Mouse (Mus musculus) lung, adult 18-20 months (tissue): ENCODE measurements around the gene Slc16a13.
A peak's percentile ranks its signal among the peaks of the same experiment; 100 is the strongest.

ENCODE experiments used
- DNase-seq, 2 experiments: peaks; one replicate each; pipeline ENCODE4 v3.0.0; 2022; ENCODE audit warnings: mixed read lengths in 2 of 2

The Slc16a13 gene

GRCm38 (mm10) chr11:70230239-70230727 lies 9.4 kb upstream of the Slc16a13 start:
- peak; percentile 82 to 87 for DNase-seq

- DNase-seq = peak in 1 of 2 experiments; percentile 52
Measured at GRCm38 (mm10) chr11:70229260-70230010, 8.6 kb upstream of the Slc16a13 start, which contains the start of gene Bcl6b. Gene Bcl6b, minus strand, starts transcription at chr11:70229798.

GRCm38 (mm10) chr11:70228828-70229227 lies 8.0 kb upstream of the Slc16a13 start:
- DNase-seq = peak; percentile 90 to 95

- no peak for DNase-seq
Measured at GRCm38 (mm10) chr11:70227661-70228245, 6.9 kb upstream of the Slc16a13 start.

GRCm38 (mm10) chr11:70227126-70227525 lies 6.3 kb upstream of the Slc16a13 start:
- DNase-seq = no peak

- peak; percentile 66 to 72 for DNase-seq
Measured at GRCm38 (mm10) chr11:70226602-70226890, 5.7 kb upstream of the Slc16a13 start.

GRCm38 (mm10) chr11:70225798-70226601 lies 5.1 kb upstream of the Slc16a13 start:
- DNase-seq = no peak

- peak; percentile 65 to 77 for DNase-seq
Measured at GRCm38 (mm10) chr11:70223724-70224123, 2.9 kb upstream of the Slc16a13 start.

- peak in 1 of 2 experiments; percentile 26 for DNase-seq
Measured at GRCm38 (mm10) chr11:70221603-70222500, 988 bp upstream of the Slc16a13 start.

GRCm38 (mm10) chr11:70220323-70220722 lies 541 bp downstream of the Slc16a13 start:
- DNase-seq = peak in 1 of 2 experiments; percentile 24

GRCm38 (mm10) chr11:70219873-70220272 lies 991 bp downstream of the Slc16a13 start:
- no peak for DNase-seq

GRCm38 (mm10) chr11:70218741-70219470 lies 2.0 kb downstream of the Slc16a13 start:
- DNase-seq = no peak

- DNase-seq = no peak
Measured at GRCm38 (mm10) chr11:70218039-70218438, 2.8 kb downstream of the Slc16a13 start.

GRCm38 (mm10) chr11:70216103-70216502 lies 4.8 kb downstream of the Slc16a13 start:
- DNase-seq = no peak

- DNase-seq = peak in 1 of 2 experiments; percentile 25
Measured at GRCm38 (mm10) chr11:70215301-70215700, 5.6 kb downstream of the Slc16a13 start.

GRCm38 (mm10) chr11:70214856-70215209 lies 6.0 kb downstream of the Slc16a13 start:
- DNase-seq = peak in 1 of 2 experiments; percentile 33

GRCm38 (mm10) chr11:70214191-70214855 lies 6.5 kb downstream of the Slc16a13 start:
- DNase-seq = peak in 1 of 2 experiments; percentile 39

- DNase-seq = peak in 1 of 2 experiments; percentile 63
Measured at GRCm38 (mm10) chr11:70213736-70214135, 7.1 kb downstream of the Slc16a13 start.

GRCm38 (mm10) chr11:70212896-70213295 lies 8.0 kb downstream of the Slc16a13 start:
- peak; percentile 80 to 86 for DNase-seq

- DNase-seq = peak; percentile 59 to 69
Measured at GRCm38 (mm10) chr11:70212423-70212822, 8.4 kb downstream of the Slc16a13 start, which contains the start of gene Slc16a11. Gene Slc16a11, plus strand, starts transcription at chr11:70212752.

- peak; percentile 58 to 78 for DNase-seq
Measured at GRCm38 (mm10) chr11:70211972-70212371, 8.9 kb downstream of the Slc16a13 start.
